Mouse (Mus musculus) heart, postnatal 36 days (tissue): Measurements from ENCODE around the gene Ccdc186. TPM values are rescaled to one million over a fixed set of nuclear protein-coding genes. Genes with fewer than 3 reads are reported as not detected.
A peak's percentile ranks its signal among the peaks of the same experiment; 100 is the strongest.

ENCODE experiments used
- DNase-seq, 2 experiments: peaks; one replicate each; pipeline ENCODE4 v3.0.0; 2021 to 2022
- intact Hi-C: fragments of 180-260 bp; cut with DNase I; formaldehyde crosslinking; loops from one replicate; pipeline ENCODE4 v1.15.1; 2025
- total RNA-seq, 2 experiments: library from RNA; stranded (reverse); gene quantifications; 2 replicates each; pipeline ENCODE4 v1.2.3; 2021

Ccdc186 gene
- 10 to 100 TPM; 26.8 to 28.8 TPM for total RNA-seq

DNA sequence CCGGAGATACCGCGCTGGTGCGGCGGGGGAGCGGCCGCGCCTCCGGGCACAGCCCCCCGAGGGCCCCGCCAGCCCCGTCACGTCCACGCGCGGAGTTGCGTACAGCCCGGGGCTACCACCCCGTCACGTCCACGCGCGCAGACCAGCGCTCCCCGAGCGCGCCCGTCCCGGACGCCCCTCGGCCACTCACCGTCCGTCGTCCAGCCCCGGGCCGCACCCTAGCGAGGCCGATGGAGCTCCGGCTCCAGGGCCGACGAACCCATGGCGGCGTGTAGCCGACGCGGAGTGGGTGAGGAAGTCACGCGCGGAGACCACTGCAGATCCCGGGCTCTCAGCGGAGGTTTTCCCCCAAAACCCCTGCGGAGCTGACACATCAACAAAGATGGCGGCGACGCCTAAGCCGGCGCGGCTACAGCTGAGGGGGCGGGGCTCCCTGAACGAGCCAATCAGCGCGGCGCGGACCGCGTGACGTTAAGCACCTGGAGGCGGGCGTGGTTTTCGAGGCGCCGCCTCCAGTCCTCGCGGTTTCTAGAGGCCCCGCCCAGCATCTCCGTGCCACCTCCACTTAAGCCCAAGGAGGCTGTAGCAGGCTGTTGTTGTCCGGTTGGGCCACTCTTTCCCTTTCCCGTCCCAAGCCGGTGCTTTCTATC lies at the start of gene Ccdc186:
Gene Ccdc186 (minus strand): TSS at position 393 of the 650 bp plus-strand sequence.
- intact Hi-C loops: loop anchor here (5.0 kb wide), 1 partner anchor 200 kb away; no protein-coding TSS in a partner anchor
- peak; percentile 96 to 98 for DNase-seq

- DNase-seq: no peak
- intact Hi-C loops: no loop called here
These were observed 45.7 kb upstream of the Ccdc186 start for GRCm38 (mm10) chr19:56867701-56868100.

DNA sequence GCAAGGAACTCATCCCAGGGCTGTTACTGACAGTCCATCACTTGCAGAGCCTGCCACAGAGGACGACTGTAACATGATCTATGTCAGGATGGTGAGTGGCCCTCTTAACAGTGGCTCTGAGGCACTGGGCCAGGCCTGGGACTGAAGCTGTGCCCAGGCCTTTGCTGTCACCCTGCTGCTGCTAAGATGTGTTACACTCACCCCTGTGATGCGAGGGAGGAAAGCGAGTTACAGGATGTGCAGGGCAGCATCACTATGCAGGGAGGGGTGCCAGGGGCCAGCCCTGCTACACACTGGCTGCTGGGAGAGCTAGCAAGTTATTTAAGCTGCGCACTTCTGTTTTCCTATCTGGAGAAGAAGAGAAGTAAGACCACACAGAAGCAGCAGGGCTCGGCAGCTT lies 34.5 kb upstream of the Ccdc186 start:
- DNase-seq: no peak
- intact Hi-C loops: no loop called here

DNA sequence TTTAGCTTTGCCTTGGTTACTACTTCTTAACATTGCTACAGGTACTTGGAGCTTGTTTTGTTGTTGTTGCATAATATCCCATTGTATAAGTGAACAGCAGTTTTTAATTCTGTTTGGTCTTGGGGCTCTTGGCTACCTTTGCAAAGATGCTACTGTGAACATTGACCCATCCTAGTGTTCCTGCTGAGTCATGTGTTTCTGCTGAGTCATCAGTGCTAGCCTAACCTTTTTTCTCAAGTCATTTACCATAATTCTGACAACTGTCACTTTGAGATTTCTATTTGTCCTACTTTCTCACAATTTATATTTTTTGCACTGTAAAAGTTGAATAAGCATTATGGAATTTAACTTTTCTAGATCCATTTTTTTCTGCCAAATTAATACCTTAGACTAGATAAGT lies 30.6 kb upstream of the Ccdc186 start:
- intact Hi-C loops: no loop called here
- no peak for DNase-seq

- no peak for DNase-seq
- intact Hi-C loops: no loop called here
These were observed 21.0 kb upstream of the Ccdc186 start for GRCm38 (mm10) chr19:56842974-56843373.

- intact Hi-C loops: no loop called here
- peak in 1 of 2 experiments; percentile 22 for DNase-seq
These were observed 17.1 kb upstream of the Ccdc186 start for GRCm38 (mm10) chr19:56838942-56839706.

GRCm38 (mm10) chr19:56835340-56835739 lies 13.3 kb upstream of the Ccdc186 start:
- DNase-seq: no peak
- intact Hi-C loops: no loop called here

GRCm38 (mm10) chr19:56830163-56830562 lies 8.2 kb upstream of the Ccdc186 start:
- DNase-seq: no peak
- intact Hi-C loops: no loop called here

GRCm38 (mm10) chr19:56829267-56829666 lies 7.3 kb upstream of the Ccdc186 start:
- intact Hi-C loops: no loop called here
- DNase-seq: no peak

DNA sequence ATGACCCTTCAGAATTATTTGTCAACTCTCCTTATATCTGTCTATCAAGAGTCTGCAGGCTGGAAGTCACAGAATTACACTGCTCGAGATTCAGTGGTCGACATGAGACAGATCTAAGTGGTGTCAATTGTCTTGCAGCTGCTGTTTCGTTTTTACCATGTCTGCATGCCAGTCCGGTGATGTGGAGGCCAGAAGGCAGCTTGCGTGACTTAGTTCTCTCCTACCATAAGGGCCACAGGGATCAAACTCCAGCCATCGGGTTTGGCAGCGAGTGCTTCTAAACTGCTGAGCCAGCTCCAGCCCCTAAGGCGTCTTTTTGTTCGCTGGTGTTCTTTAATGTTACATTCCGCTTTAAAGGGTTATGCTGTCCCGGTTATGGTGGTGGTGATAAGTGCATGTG lies 6.3 kb upstream of the Ccdc186 start:
- intact Hi-C loops: no loop called here
- DNase-seq: no peak

DNA sequence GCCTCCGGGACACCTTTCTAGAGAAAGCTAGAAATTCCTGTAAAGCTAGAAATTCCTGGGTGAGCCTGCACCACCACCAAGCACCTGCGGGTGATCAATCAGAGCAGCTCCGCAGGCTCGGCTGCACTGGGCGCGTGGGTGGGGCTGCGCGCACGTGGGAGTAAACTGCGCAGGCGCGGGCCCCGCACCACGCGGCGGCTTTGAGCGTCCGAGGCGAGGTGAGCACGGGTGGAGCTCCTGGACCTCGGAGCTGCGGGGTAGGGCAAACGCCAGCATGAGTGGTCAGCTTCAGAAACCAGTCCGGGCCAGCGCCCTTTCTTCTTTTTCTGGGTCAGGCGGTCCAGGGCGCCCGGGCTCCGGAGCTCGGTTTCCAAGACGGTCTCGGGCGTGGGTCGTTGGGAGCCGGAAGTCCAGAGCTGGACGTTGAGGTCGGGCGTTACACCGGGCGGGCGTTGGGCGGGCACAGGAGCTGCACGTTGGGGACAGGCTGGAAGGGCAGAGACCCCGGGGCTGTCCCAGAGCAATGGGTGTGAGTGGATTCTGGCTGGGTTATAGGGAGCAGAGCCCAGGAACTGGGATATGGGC lies 4.1 kb upstream of the Ccdc186 start, which contains the start of gene Tdrd1:
Gene Tdrd1 (plus strand): TSS at position 163 of the 585 bp plus-strand sequence.
- intact Hi-C loops: no loop called here
- DNase-seq: no peak

DNA sequence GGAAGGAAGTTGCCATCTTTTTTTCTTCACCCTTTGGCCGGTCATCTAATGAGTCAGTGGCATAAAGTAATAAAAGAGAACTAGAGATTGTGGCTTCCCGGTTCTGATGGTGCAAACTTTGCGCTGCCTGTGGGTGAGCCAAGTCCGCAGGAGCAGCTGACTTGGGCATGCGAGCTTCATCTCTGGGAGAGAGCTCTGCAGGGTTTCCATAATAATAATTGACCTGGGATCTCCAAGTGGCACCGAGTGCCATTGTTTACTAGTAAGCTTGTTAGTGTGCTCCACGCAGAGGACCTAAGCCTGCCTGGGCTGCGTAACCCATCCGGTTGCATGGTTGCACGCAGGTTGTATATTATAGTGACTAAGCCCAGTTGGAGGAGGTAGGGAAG lies 452 bp upstream of the Ccdc186 start:
- intact Hi-C loops: loop anchor here (5.0 kb wide), 1 partner anchor 200 kb away; no protein-coding TSS in a partner anchor
- no peak for DNase-seq

GRCm38 (mm10) chr19:56821040-56821797 lies 771 bp downstream of the Ccdc186 start:
- intact Hi-C loops: loop anchor here (5.0 kb wide), 1 partner anchor 201 kb away; no protein-coding TSS in a partner anchor
- no peak for DNase-seq

- intact Hi-C loops: no loop called here
These were observed 4.0 kb downstream of the Ccdc186 start for GRCm38 (mm10) chr19:56817851-56818526.

GRCm38 (mm10) chr19:56813360-56813759 lies 8.6 kb downstream of the Ccdc186 start:
- intact Hi-C loops: loop anchor here (5.0 kb wide), 2 partner anchors 94 to 391 kb away; no protein-coding TSS in a partner anchor
- no peak for DNase-seq

More at GRCm38 (mm10) chr19:56817851-56818526, 4.0 kb downstream of the Ccdc186 start:
- DNase-seq: peak; percentile 38 to 47

- intact Hi-C loops: loop anchor here (2.0 to 5.0 kb wide), 3 partner anchors 96 to 389 kb away; no protein-coding TSS in a partner anchor
- peak; percentile 70 to 73 for DNase-seq
These were observed 10.4 kb downstream of the Ccdc186 start for GRCm38 (mm10) chr19:56811590-56811989.

DNA sequence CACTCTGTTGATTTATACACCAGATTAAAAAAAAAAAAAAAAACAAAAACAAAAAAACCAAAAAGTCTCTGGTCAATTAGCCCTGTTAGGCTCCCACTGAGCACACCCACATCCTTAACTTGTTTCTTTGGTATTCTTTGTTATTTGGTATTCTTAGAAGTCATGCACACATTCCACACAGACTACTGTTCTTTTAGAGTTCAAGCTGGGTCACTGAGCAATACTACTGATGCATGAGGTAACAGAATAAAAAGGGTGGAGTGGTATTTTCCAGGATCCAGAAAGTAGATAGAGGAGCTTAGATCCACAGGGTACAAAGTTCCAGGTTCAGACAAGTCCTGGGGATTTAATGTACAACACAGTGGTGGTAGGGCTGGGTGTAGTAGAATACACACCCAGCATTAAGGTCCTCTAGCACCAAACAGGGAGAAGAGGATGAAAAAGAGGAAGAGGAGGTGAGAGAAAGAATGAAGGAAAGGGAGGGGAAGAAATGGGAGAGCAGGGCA lies 11.3 kb downstream of the Ccdc186 start:
- no peak for DNase-seq
- intact Hi-C loops: loop anchor here (2.0 to 5.0 kb wide), 3 partner anchors 97 to 388 kb away; no protein-coding TSS in a partner anchor

DNA sequence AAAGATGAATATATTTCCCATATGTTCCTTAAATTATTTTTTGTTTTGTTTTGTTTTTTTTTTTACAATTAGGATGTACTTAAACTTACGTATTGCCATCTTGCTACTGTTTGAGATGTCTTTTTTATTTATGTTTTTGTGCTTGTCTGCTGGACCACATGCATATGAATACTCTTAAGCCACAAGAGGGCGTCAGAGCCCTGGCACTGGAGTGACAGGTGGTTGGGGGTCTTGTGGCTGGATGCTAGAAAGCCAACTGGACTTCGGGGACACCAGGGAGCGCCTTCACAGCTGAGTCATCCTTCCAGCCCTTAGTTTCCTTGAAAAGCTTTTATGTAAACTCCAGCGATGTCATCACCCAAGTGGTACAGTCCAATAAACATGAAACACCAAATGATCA lies 13.2 kb downstream of the Ccdc186 start:
- DNase-seq: no peak
- intact Hi-C loops: no loop called here

DNA sequence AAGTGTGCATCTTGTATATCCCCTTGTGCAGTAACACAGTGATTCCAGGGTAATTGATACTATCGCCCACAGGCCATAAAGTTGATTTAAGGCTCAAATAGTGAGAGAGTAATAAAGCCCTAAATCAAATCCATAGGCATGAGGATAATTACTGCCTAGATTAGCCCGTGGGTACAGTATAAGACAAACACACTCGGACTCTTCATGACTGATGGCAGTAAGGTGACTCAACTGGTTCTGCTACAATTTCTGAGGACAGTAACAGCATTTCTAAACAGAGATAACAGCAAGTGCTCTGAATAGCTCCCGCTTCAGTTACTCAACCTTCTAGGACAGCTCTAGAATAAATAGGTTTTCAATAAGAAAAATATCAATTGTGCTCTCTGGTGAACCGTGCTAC lies 14.9 kb downstream of the Ccdc186 start:
- no peak for DNase-seq
- intact Hi-C loops: no loop called here

GRCm38 (mm10) chr19:56805366-56805765 lies 16.6 kb downstream of the Ccdc186 start:
- intact Hi-C loops: no loop called here

More at GRCm38 (mm10) chr19:56805366-56805765, 16.6 kb downstream of the Ccdc186 start:
- DNase-seq: no peak
